Mouse (Mus musculus) embryonic facial prominence, embryonic 15.5 days (tissue): ENCODE measurements around the gene Atp4b. TPM values are rescaled to one million over a fixed set of nuclear protein-coding genes. Genes with fewer than 3 reads are reported as not detected.

ENCODE experiments used
- ATAC-seq: fragments of 200-750 bp; cut with Nextera tagmentation; 2 replicates; pipeline ENCODE4 v1.8.0; 2017; ENCODE audit warnings: low read depth, moderate TSS enrichment; ENCODE audit not compliant: insufficient number of reproducible peaks, low FRiP score, low TSS enrichment
- H3K27ac ChIP-seq: fragments of 300-500 bp; sonication (generic); replicated peaks from 2 replicates; pipeline ENCODE4 v1.5.1; 2015; ENCODE audit warnings: mild to moderate bottlenecking, inconsistent platforms
- H3K27me3 ChIP-seq: fragments of 300-500 bp; sonication (generic); 2 replicates; pipeline ENCODE4 v1.6.1; 2015; ENCODE audit warnings: inconsistent platforms
- H3K36me3 ChIP-seq: fragments of 300-500 bp; sonication (generic); 2 replicates; pipeline ENCODE4 v1.6.1; 2015; ENCODE audit warnings: mild to moderate bottlenecking, inconsistent platforms
- H3K4me1 ChIP-seq: fragments of 300-500 bp; sonication (generic); 2 replicates; pipeline ENCODE4 v1.6.1; 2015; ENCODE audit warnings: inconsistent platforms
- H3K4me2 ChIP-seq: fragments of 300-500 bp; sonication (generic); replicated peaks from 2 replicates; pipeline ENCODE4 v1.6.1; 2015; ENCODE audit warnings: mild to moderate bottlenecking, inconsistent platforms
- H3K4me3 ChIP-seq: fragments of 300-500 bp; sonication (generic); replicated peaks from 2 replicates; pipeline ENCODE4 v1.5.1; 2015; ENCODE audit warnings: mild to moderate bottlenecking, inconsistent platforms
- H3K9ac ChIP-seq: fragments of 300-500 bp; sonication (generic); 2 replicates; pipeline ENCODE4 v1.6.1; 2015; ENCODE audit warnings: inconsistent platforms
- H3K9me3 ChIP-seq: fragments of 300-500 bp; sonication (generic); replicated peaks from 2 replicates; pipeline ENCODE4 v1.6.1; 2016; ENCODE audit warnings: inconsistent platforms
- WGBS: fragments of 180-500 bp; shearing (Covaris S2); methylation state at CpG from one replicate; pipeline ENCODE4 v1.1.7; 2015; 5-methylcytosine and 5-hydroxymethylcytosine counted together
- polyA plus RNA-seq: library from polyadenylated mRNA; unstranded; fragments of >200 nt; fragmentation: Nextera tagmentation; extraction: Ambion mirVana; gene quantifications from 2 replicates; pipeline ENCODE4 v1.2.1, GENCODE M21; 2015

Gene Atp4b
- polyA plus RNA-seq, 1 experiment from 2014 or later: not detected

- ATAC-seq: no peak
- Histone ChIP-seq H3K27ac (no peak overlapping the region), H3K9ac (no peak overlapping the region), H3K27me3 (peaks cover 3% of the 10 kb centered on the region; the same call in 1 of the 2 replicates), H3K9me3 (no peaks in the 10 kb centered on the region), H3K4me1 (no peaks in the 10 kb centered on the region), H3K36me3 (no peaks in the 10 kb centered on the region), H3K4me2 (no peak overlapping the region), H3K4me3 (no peak overlapping the region)
- WGBS: 60% methylated on average over 10 of the region's 10 CpGs
Measured at GRCm38 (mm10) chr8:13415879-13416278, 19.3 kb upstream of the Atp4b start.

- WGBS: 46% methylated on average over 12 of the region's 12 CpGs
- H3K4me3 ChIP-seq: no peak overlapping the region
- H3K27me3 ChIP-seq: peaks cover 6% of the 10 kb centered on the region; the same call in 1 of the 2 replicates
- H3K36me3 ChIP-seq: no peaks in the 10 kb centered on the region
- no peak for ATAC-seq
- H3K27ac ChIP-seq: no peak overlapping the region
- H3K9ac ChIP-seq: no peak overlapping the region
- no peak overlapping the region for H3K4me2 ChIP-seq
- no peaks in the 10 kb centered on the region for H3K4me1 ChIP-seq
- H3K9me3 ChIP-seq: no peaks in the 10 kb centered on the region
Measured at GRCm38 (mm10) chr8:13413823-13414390, 17.3 kb upstream of the Atp4b start.

- Histone ChIP-seq H3K4me1 (no peaks in the 10 kb centered on the region), H3K27me3 (peaks cover 6% of the 10 kb centered on the region; the same call in 1 of the 2 replicates), H3K4me2 (no peak overlapping the region), H3K36me3 (no peaks in the 10 kb centered on the region), H3K9me3 (no peaks in the 10 kb centered on the region), H3K27ac (no peak overlapping the region), H3K4me3 (no peak overlapping the region), H3K9ac (no peak overlapping the region)
- no peak for ATAC-seq
- 61% methylated on average over 13 of the region's 13 CpGs for WGBS
Measured at GRCm38 (mm10) chr8:13412891-13413558, 16.4 kb upstream of the Atp4b start.

GRCm38 (mm10) chr8:13411597-13411996 lies 15.0 kb upstream of the Atp4b start:
- Histone ChIP-seq H3K4me2 (no peak overlapping the region), H3K9ac (no peak overlapping the region), H3K4me1 (no peaks in the 10 kb centered on the region), H3K9me3 (no peaks in the 10 kb centered on the region), H3K27me3 (peaks cover 6% of the 10 kb centered on the region; the same call in 1 of the 2 replicates), H3K36me3 (no peaks in the 10 kb centered on the region), H3K27ac (no peak overlapping the region), H3K4me3 (no peak overlapping the region)
- WGBS: 31% methylated on average over 6 of the region's 6 CpGs
- no peak for ATAC-seq

GRCm38 (mm10) chr8:13406011-13406410 lies 9.4 kb upstream of the Atp4b start:
- Histone ChIP-seq H3K9me3 (no peaks in the 10 kb centered on the region), H3K27ac (no peak overlapping the region), H3K4me2 (no peak overlapping the region), H3K27me3 (peaks cover 3% of the 10 kb centered on the region; the same call in 1 of the 2 replicates), H3K9ac (no peak overlapping the region), H3K4me3 (no peak overlapping the region), H3K4me1 (no peaks in the 10 kb centered on the region), H3K36me3 (no peaks in the 10 kb centered on the region)
- WGBS: 72% methylated on average over 5 of the region's 5 CpGs
- ATAC-seq: no peak

GRCm38 (mm10) chr8:13404666-13405131 lies 8.1 kb upstream of the Atp4b start, which contains the start of gene Grk1:
Gene Grk1 (plus strand): TSS chr8:13405081.
- Histone ChIP-seq H3K4me3 (no peak within 1 kb of the TSS), H3K27me3 (no peaks in the 10 kb centered on the region), H3K9ac (no peak within 1 kb of the TSS), H3K4me1 (no peaks in the 10 kb centered on the region), H3K9me3 (no peaks in the 10 kb centered on the region), H3K27ac (no peak within 1 kb of the TSS), H3K4me2 (no peak within 1 kb of the TSS), H3K36me3 (no peaks in the 10 kb centered on the region)
- 80% methylated on average over 5 of the region's 5 CpGs for WGBS
- ATAC-seq: no peak

- no peak for ATAC-seq
- Histone ChIP-seq H3K4me3 (no peak overlapping the region), H3K36me3 (no peaks in the 10 kb centered on the region), H3K27ac (no peak overlapping the region), H3K9ac (no peak overlapping the region), H3K27me3 (no peaks in the 10 kb centered on the region), H3K4me2 (no peak overlapping the region), H3K9me3 (no peaks in the 10 kb centered on the region), H3K4me1 (no peaks in the 10 kb centered on the region)
- 73% methylated on average over 6 of the region's 6 CpGs for WGBS
Measured at GRCm38 (mm10) chr8:13403517-13403916, 6.9 kb upstream of the Atp4b start.

GRCm38 (mm10) chr8:13393869-13394268 lies 2.8 kb downstream of the Atp4b start:
- no peak for ATAC-seq
- Histone ChIP-seq H3K4me1 (no peaks in the 10 kb centered on the region), H3K9ac (no peak overlapping the region), H3K9me3 (no peaks in the 10 kb centered on the region), H3K36me3 (no peaks in the 10 kb centered on the region), H3K27ac (no peak overlapping the region), H3K4me2 (no peak overlapping the region), H3K4me3 (no peak overlapping the region), H3K27me3 (no peaks in the 10 kb centered on the region)
- 83% methylated on average over 7 of the region's 7 CpGs for WGBS

GRCm38 (mm10) chr8:13388744-13389143 lies 7.9 kb downstream of the Atp4b start:
- Histone ChIP-seq H3K9me3 (no peaks in the 10 kb centered on the region), H3K27ac (no peak overlapping the region), H3K4me1 (no peaks in the 10 kb centered on the region), H3K9ac (no peak overlapping the region), H3K36me3 (no peaks in the 10 kb centered on the region), H3K4me3 (no peak overlapping the region), H3K4me2 (no peak overlapping the region), H3K27me3 (no peaks in the 10 kb centered on the region)
- 66% methylated on average over 2 of the region's 2 CpGs for WGBS
- ATAC-seq: no peak

- Histone ChIP-seq H3K27me3 (no peaks in the 10 kb centered on the region), H3K9ac (no peak overlapping the region), H3K4me1 (no peaks in the 10 kb centered on the region), H3K4me2 (no peak overlapping the region), H3K4me3 (no peak overlapping the region), H3K27ac (no peak overlapping the region), H3K36me3 (no peaks in the 10 kb centered on the region), H3K9me3 (no peaks in the 10 kb centered on the region)
- 72% methylated on average over 8 of the region's 8 CpGs for WGBS
- ATAC-seq: no peak
Measured at GRCm38 (mm10) chr8:13387728-13388127, 8.9 kb downstream of the Atp4b start.

GRCm38 (mm10) chr8:13386366-13386765 lies 10.3 kb downstream of the Atp4b start:
- Histone ChIP-seq H3K4me1 (no peaks in the 10 kb centered on the region), H3K27me3 (no peaks in the 10 kb centered on the region), H3K36me3 (no peaks in the 10 kb centered on the region), H3K4me2 (no peak overlapping the region), H3K4me3 (no peak overlapping the region), H3K9me3 (no peaks in the 10 kb centered on the region), H3K9ac (no peak overlapping the region), H3K27ac (no peak overlapping the region)
- no peak for ATAC-seq
- WGBS: 69% methylated on average over 13 of the region's 13 CpGs

- H3K27ac ChIP-seq: no peak overlapping the region
- WGBS: 86% methylated on average over 4 of the region's 4 CpGs
- H3K4me3 ChIP-seq: no peak overlapping the region
Measured at GRCm38 (mm10) chr8:13382999-13383398, 13.6 kb downstream of the Atp4b start.

More at GRCm38 (mm10) chr8:13382999-13383398, 13.6 kb downstream of the Atp4b start:
- Histone ChIP-seq H3K9me3 (no peaks in the 10 kb centered on the region), H3K36me3 (peaks cover 18% of the 10 kb centered on the region), H3K4me1 (no peaks in the 10 kb centered on the region), H3K27me3 (no peaks in the 10 kb centered on the region), H3K4me2 (no peak overlapping the region), H3K9ac (no peak overlapping the region)
- ATAC-seq: no peak
